Comparison of ENCODE assay signal across 10 mouse cellular contexts in the genomic region with DNA sequence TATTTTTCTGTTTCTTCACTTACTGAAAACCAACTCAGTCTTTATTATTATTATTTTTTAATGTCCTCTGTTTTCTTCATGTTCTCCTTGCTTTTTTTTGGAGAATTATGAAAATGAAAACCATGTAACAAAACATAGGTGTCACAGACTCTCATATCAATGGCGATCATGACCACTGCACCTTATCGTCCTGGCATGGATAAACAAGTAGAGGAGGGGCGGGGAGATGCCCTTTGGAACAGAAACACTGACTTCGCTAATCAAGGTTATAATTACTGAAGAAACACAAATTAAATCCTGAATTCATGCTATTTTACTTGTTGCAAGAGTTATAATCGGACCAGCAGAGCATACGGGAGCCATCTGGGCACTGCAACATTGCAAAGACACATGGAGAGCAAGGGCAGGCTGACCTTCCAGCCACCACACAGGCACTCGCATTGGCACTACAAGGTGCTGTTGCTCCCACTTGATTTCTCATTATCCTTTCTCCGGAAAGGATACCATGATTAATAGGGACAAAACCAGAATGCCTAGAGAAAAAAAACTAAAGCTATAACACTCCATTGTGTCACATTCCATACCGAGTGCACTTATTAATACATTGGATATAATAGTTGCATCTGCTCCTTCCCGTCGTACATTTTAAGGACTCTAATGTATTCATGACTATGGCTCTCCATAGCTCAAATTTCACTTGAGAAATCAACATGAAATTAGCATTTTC.
DNase-seq lines count a peak whose midpoint lies in the region; ATAC-seq and TF ChIP-seq lines count a peak whose summit lies in the region.
"Had no signal": no experiment of that assay in that cellular context is flagged by ENCODE, and none has a peak within 500 bp of the region (broad histone marks: within the 10 kb centered on the region; RNA-seq: fewer than 3 reads in every experiment).

No protein-coding gene starts in this region.

- no peaks in the 10 kb centered on the region for H3K27me3 ChIP-seq in embryonic facial prominence, embryonic 11.5 days (ENCODE audit: control insufficient read depth, insufficient read depth, low read length)
- H3K27me3 ChIP-seq in embryonic facial prominence, embryonic 10.5 days (replicated peaks; ENCODE audit: low read depth, poor library complexity, severe bottlenecking) = no peaks in the 10 kb centered on the region
- H3K27me3 ChIP-seq in hindbrain, postnatal 0 days (ENCODE audit: insufficient read depth, low read length) = no peaks in the 10 kb centered on the region
- H3K27me3 ChIP-seq: intestine, embryonic 15.5 days had no signal

- TF ChIP-seq POLR2A in cortical plate, adult 2 months (IDR thresholded peaks at IDR 0.05; ENCODE audit: extremely low read depth, insufficient read depth, low read length) = no peak

- no peak overlapping the region for H3K27ac ChIP-seq in embryonic facial prominence, embryonic 11.5 days (replicated peaks; ENCODE audit: low read depth, low read length)
- H3K27ac ChIP-seq in embryonic facial prominence, embryonic 10.5 days (replicated peaks) = no peak overlapping the region
- H3K27ac ChIP-seq in cortical plate, adult 2 months (ENCODE audit: insufficient read depth, low read length) = no peak overlapping the region
- H3K27ac ChIP-seq in hindbrain, postnatal 0 days = peak overlapping the region; percentile 69
- H3K27ac ChIP-seq: intestine, embryonic 15.5 days had no signal

- peaks cover 2% of the 10 kb centered on the region; the same call in 1 of the 2 replicates for H3K4me1 ChIP-seq in embryonic facial prominence, embryonic 11.5 days (ENCODE audit: control insufficient read depth, insufficient read depth, low read length)
- H3K4me1 ChIP-seq in embryonic facial prominence, embryonic 10.5 days = no peaks in the 10 kb centered on the region
- H3K4me1 ChIP-seq in cortical plate, adult 2 months (ENCODE audit: control insufficient read depth, insufficient read depth, low read length) = no peaks in the 10 kb centered on the region
- H3K4me1 ChIP-seq in hindbrain, postnatal 0 days (ENCODE audit: insufficient read depth, low read length) = peaks cover 8% of the 10 kb centered on the region; the same call in 1 of the 2 replicates
- H3K4me1 ChIP-seq: intestine, embryonic 15.5 days had no signal

- H3K4me3 ChIP-seq in embryonic facial prominence, embryonic 11.5 days (ENCODE audit: low read depth, low read length) = no peak overlapping the region
- no peak overlapping the region for H3K4me3 ChIP-seq in embryonic facial prominence, embryonic 10.5 days
- peak overlapping the region; percentile 19; the same call in 1 of the 2 replicates for H3K4me3 ChIP-seq in cortical plate, adult 2 months (ENCODE audit: insufficient read depth, low read length)
- no peak overlapping the region for H3K4me3 ChIP-seq in hindbrain, postnatal 0 days (ENCODE audit: low read length)
- H3K4me3 ChIP-seq: intestine, embryonic 15.5 days had no signal

- WGBS in embryonic facial prominence, embryonic 11.5 days = 87% methylated on average over 11 of the region's 11 CpGs
- 90% methylated on average over 11 of the region's 11 CpGs for WGBS in embryonic facial prominence, embryonic 10.5 days
- WGBS in hindbrain, postnatal 0 days = 41% methylated on average over 11 of the region's 11 CpGs

- H3K4me2 ChIP-seq in embryonic facial prominence, embryonic 11.5 days (ENCODE audit: low read depth, low read length) = no peak overlapping the region
- H3K4me2 ChIP-seq in hindbrain, postnatal 0 days (ENCODE audit: low read depth, low read length) = peak overlapping the region; percentile 37
- H3K4me2 ChIP-seq: intestine, embryonic 15.5 days; lung, embryonic 14.5 days had no signal

- no peaks in the 10 kb centered on the region for H3K9me3 ChIP-seq in embryonic facial prominence, embryonic 11.5 days (replicated peaks; ENCODE audit: control insufficient read depth, low read length)
- no peaks in the 10 kb centered on the region for H3K9me3 ChIP-seq in embryonic facial prominence, embryonic 10.5 days
- no peaks in the 10 kb centered on the region for H3K9me3 ChIP-seq in hindbrain, postnatal 0 days (ENCODE audit: low read length)
- H3K9me3 ChIP-seq: intestine, embryonic 15.5 days had no signal

- TF ChIP-seq CTCF in cortical plate, adult 2 months (IDR thresholded peaks at IDR 0.05; ENCODE audit: extremely low read depth, insufficient read depth, low read length) = no peak
- no peak for TF ChIP-seq CTCF in hindbrain, postnatal 0 days (IDR thresholded peaks at IDR 0.05; ENCODE audit: low read depth)

- no peak overlapping the region for H3K9ac ChIP-seq in embryonic facial prominence, embryonic 11.5 days (replicated peaks; ENCODE audit: low read length)
- no peak overlapping the region for H3K9ac ChIP-seq in hindbrain, postnatal 0 days (replicated peaks; ENCODE audit: low read length)
- H3K9ac ChIP-seq: intestine, embryonic 15.5 days; lung, embryonic 14.5 days had no signal

- no peak for DNase-seq in embryonic facial prominence, embryonic 11.5 days (ENCODE audit: low spot score)
- no peak for DNase-seq in embryonic facial prominence, embryonic 10.5 days (ENCODE audit: low spot score)
- DNase-seq in hindbrain, postnatal 0 days (ENCODE audit: low spot score) = peak; percentile 72
- DNase-seq in right cerebral cortex, postnatal 10 days (ENCODE audit: low spot score in 2 of 2) = no peak
- no peak for DNase-seq in spleen, postnatal 14 days (ENCODE audit: low spot score in 2 of 2)
- DNase-seq in right cerebral cortex, postnatal 25 days = no peak
- DNase-seq: lung, embryonic 14.5 days had no signal

- ATAC-seq in embryonic facial prominence, embryonic 11.5 days (replicated peaks; ENCODE audit: insufficient number of reproducible peaks, low FRiP score, low TSS enrichment, low read depth) = 0 out of 2 replicates have a peak, but pooled peaks have one; percentile 39
- peak; percentile 93 for ATAC-seq in cerebellum, adult (ENCODE audit: insufficient number of reproducible peaks, low FRiP score, low TSS enrichment)
- ATAC-seq in hindbrain, postnatal 0 days = peak; percentile 92
- ATAC-seq: intestine, embryonic 15.5 days had no signal

- H3K36me3 ChIP-seq in embryonic facial prominence, embryonic 11.5 days (replicated peaks; ENCODE audit: control insufficient read depth, insufficient read depth, low read depth, low read length) = no peaks in the 10 kb centered on the region
- no peaks in the 10 kb centered on the region for H3K36me3 ChIP-seq in embryonic facial prominence, embryonic 10.5 days (replicated peaks)
- no peaks in the 10 kb centered on the region for H3K36me3 ChIP-seq in hindbrain, postnatal 0 days (ENCODE audit: insufficient read depth, low read length)
- H3K36me3 ChIP-seq: intestine, embryonic 15.5 days had no signal

Comparison
In these comparisons a context has a peak if more than half of its experiments do, and no peak if none do; other contexts are left out.
1. ATAC-seq: peak in every context shown above with its lines; median percentile 93 in cerebellum, adult; 92 in hindbrain, postnatal 0 days; 39 in embryonic facial prominence, embryonic 11.5 days.